Comparison of ENCODE assay signal across 19 mouse cellular contexts in genomic region chr9:14663591-14663990, GRCm38 (mm10). TPM values are rescaled to one million over a fixed set of nuclear protein-coding genes. Genes with fewer than 3 reads are reported as not detected.
DNase-seq lines count a peak whose midpoint lies in the region; ATAC-seq lines count a peak whose summit lies in the region.
"Had no signal": no experiment of that assay in that cellular context is flagged by ENCODE, and none has a peak within 500 bp of the region (broad histone marks: within the 10 kb centered on the region; RNA-seq: fewer than 3 reads in every experiment).

No protein-coding gene starts in this region.

- H3K9me3 ChIP-seq in embryonic facial prominence, embryonic 10.5 days, result no peaks in the 10 kb centered on the region
- H3K9me3 ChIP-seq in stomach, embryonic 15.5 days, result no peaks in the 10 kb centered on the region
- H3K9me3 ChIP-seq: forebrain, embryonic 10.5 days; hindbrain, embryonic 10.5 days; limb, embryonic 12.5 days; liver, embryonic 13.5 days had no signal

- no peak overlapping the region for H3K9ac ChIP-seq in stomach, embryonic 15.5 days
- H3K9ac ChIP-seq: limb, embryonic 12.5 days; liver, embryonic 13.5 days; lung, embryonic 14.5 days had no signal

- DNase-seq in heart, adult 18-20 months, result peak; percentile 50 to 61
- no peak for DNase-seq in heart, postnatal 14 days
- DNase-seq in adipocyte (ENCODE audit: low spot score), result peak; percentile 62
- no peak for DNase-seq in embryonic facial prominence, embryonic 10.5 days (ENCODE audit: low spot score)
- no peak for DNase-seq in right cerebral cortex, postnatal 36 days (ENCODE audit: low spot score in 2 of 2)
- DNase-seq in testis, postnatal 14 days (ENCODE audit: low spot score), result no peak
- DNase-seq: adrenal gland, postnatal 10 days; cerebellum, adult 11 months; kidney, adult 11 months; liver, embryonic 13.5 days; lung, embryonic 14.5 days; lung, postnatal 4 days; right cerebral cortex, adult 18-20 months; spleen, adult 18-20 months had no signal

- 91% methylated on average over 2 of the region's 2 CpGs for WGBS in embryonic facial prominence, embryonic 10.5 days
- WGBS in stomach, embryonic 15.5 days, result 88% methylated on average over 2 of the region's 2 CpGs

- H3K4me2 ChIP-seq in stomach, embryonic 15.5 days, result no peak overlapping the region
- H3K4me2 ChIP-seq: limb, embryonic 12.5 days; liver, embryonic 13.5 days; lung, embryonic 14.5 days had no signal

- H3K36me3 ChIP-seq in embryonic facial prominence, embryonic 10.5 days (replicated peaks), result no peaks in the 10 kb centered on the region
- no peaks in the 10 kb centered on the region for H3K36me3 ChIP-seq in stomach, embryonic 15.5 days
- H3K36me3 ChIP-seq: forebrain, embryonic 10.5 days; hindbrain, embryonic 10.5 days; limb, embryonic 12.5 days; liver, embryonic 13.5 days had no signal

- ATAC-seq in stomach, embryonic 15.5 days (ENCODE audit: insufficient read depth, low FRiP score, low read depth), result no peak
- ATAC-seq: Patski had no signal

- H3K4me1 ChIP-seq in embryonic facial prominence, embryonic 10.5 days, result no peaks in the 10 kb centered on the region
- no peaks in the 10 kb centered on the region for H3K4me1 ChIP-seq in stomach, embryonic 15.5 days
- H3K4me1 ChIP-seq: forebrain, embryonic 10.5 days; hindbrain, embryonic 10.5 days; limb, embryonic 12.5 days; liver, embryonic 13.5 days had no signal

- no peaks in the 10 kb centered on the region for H3K27me3 ChIP-seq in embryonic facial prominence, embryonic 10.5 days (replicated peaks; ENCODE audit: low read depth, poor library complexity, severe bottlenecking)
- no peaks in the 10 kb centered on the region for H3K27me3 ChIP-seq in stomach, embryonic 15.5 days (replicated peaks)
- H3K27me3 ChIP-seq: limb, embryonic 12.5 days; liver, embryonic 13.5 days; Patski had no signal

- intact Hi-C loops in heart, postnatal 14 days (cut with DNase I), result no loop called here

- H3K4me3 ChIP-seq in embryonic facial prominence, embryonic 10.5 days, result no peak overlapping the region
- H3K4me3 ChIP-seq in stomach, embryonic 15.5 days (replicated peaks), result no peak overlapping the region
- H3K4me3 ChIP-seq: forebrain, embryonic 10.5 days; hindbrain, embryonic 10.5 days; limb, embryonic 12.5 days; liver, embryonic 13.5 days had no signal

- 0 out of 2 replicates have a peak overlapping the region, but pooled peaks have one; percentile 36 for H3K27ac ChIP-seq in embryonic facial prominence, embryonic 10.5 days (replicated peaks)
- peak overlapping the region; percentile 83 for H3K27ac ChIP-seq in stomach, embryonic 15.5 days
- H3K27ac ChIP-seq: forebrain, embryonic 10.5 days; hindbrain, embryonic 10.5 days; limb, embryonic 12.5 days; liver, embryonic 13.5 days had no signal

RNA-seq across cellular contexts. Expression of gene Amotl1, which starts 18.7 kb away (rescaled TPM):
- total RNA-seq in heart, adult 18-20 months (2021), result 10 to 100 TPM; 57.6 to 60.4 TPM
- 10 to 100 TPM; 54.1 to 55.8 TPM for total RNA-seq in heart, postnatal 14 days (2021)
- 23.1 and 27.4 TPM in 2 replicates for polyA plus RNA-seq in embryonic facial prominence, embryonic 10.5 days (2016; fragmentation: Nextera tagmentation; extraction: Ambion mirVana)
- 16.8 and 17.2 TPM in 2 replicates for polyA plus RNA-seq in stomach, embryonic 15.5 days (2015; fragmentation: Nextera tagmentation; extraction: Ambion mirVana)

Comparison
In these comparisons a context has a peak if more than half of its experiments do, and no peak if none do; other contexts are left out.
1. DNase-seq: peak in heart, adult 18-20 months (2 of 2) and adipocyte (single experiment); none in heart, postnatal 14 days (0 of 2), embryonic facial prominence, embryonic 10.5 days (single experiment), right cerebral cortex, postnatal 36 days (0 of 2) and testis, postnatal 14 days (single experiment).